Mouse (Mus musculus) bone marrow, adult 2 months (tissue): ENCODE results near the gene Slc12a1.
"Not testable (repeated sequence)": the region's sequence is repeated elsewhere in the genome, so short reads cannot be mapped to it uniquely, and the experiment has no call there.

Source experiments
- CTCF ChIP-seq: fragments of 200-500 bp; IDR thresholded peaks from 2 replicates; pipeline ENCODE4 v1.5.1; 2011; ENCODE audit warnings: low read length, control low read depth; ENCODE audit not compliant: control insufficient read depth, insufficient read depth
- POLR2A ChIP-seq: fragments of 200-500 bp; IDR thresholded peaks from 2 replicates; pipeline ENCODE4 v1.6.1; 2011; ENCODE audit warnings: low read depth, mild to moderate bottlenecking, control low read depth, low read length, borderline replicate concordance; ENCODE audit not compliant: control insufficient read depth

- TF ChIP-seq CTCF, POLR2A: not testable (repeated sequence)
Measured at GRCm38 (mm10) chr2:125106536-125106935, 45.8 kb upstream of the Slc12a1 start.
